Mouse (Mus musculus): ENCODE results near the gene Sirt4.

GRCm38 (mm10) chr5:115444130-115444529, 40.4 kb downstream of the Sirt4 start:
- TF ChIP-seq CTCF (IDR thresholded peaks at IDR 0.05; ENCODE audit: low read depth, low read length) (no peak), POLR2AphosphoS5 (IDR thresholded peaks at IDR 0.05; ENCODE audit: insufficient replicate concordance, low read depth, low read length) (no peak)

All from G1E (cell line).